Mouse (Mus musculus): ENCODE results near the gene Cyth4.

The Cyth4 gene

GRCm38 (mm10) chr15:78614536-78614935 lies 17.7 kb downstream of the Cyth4 start:
- no peak for DNase-seq (ENCODE audit: low read depth, low spot score)

- DNase-seq (ENCODE audit: low read depth, low spot score): no peak
Observed at GRCm38 (mm10) chr15:78616973-78617372, 20.1 kb downstream of the Cyth4 start.

- peak; percentile 79 for DNase-seq (ENCODE audit: low read depth, low spot score)
Observed at GRCm38 (mm10) chr15:78623426-78623825, 26.6 kb downstream of the Cyth4 start.

GRCm38 (mm10) chr15:78624431-78624950 lies 27.6 kb downstream of the Cyth4 start:
- DNase-seq (ENCODE audit: low read depth, low spot score): no peak

GRCm38 (mm10) chr15:78624961-78625360 lies 28.1 kb downstream of the Cyth4 start:
- DNase-seq (ENCODE audit: low read depth, low spot score): no peak

GRCm38 (mm10) chr15:78626285-78626684 lies 29.4 kb downstream of the Cyth4 start:
- DNase-seq (ENCODE audit: low read depth, low spot score): no peak

- DNase-seq (ENCODE audit: low read depth, low spot score): no peak
Observed at GRCm38 (mm10) chr15:78632387-78632786, 35.5 kb downstream of the Cyth4 start.

GRCm38 (mm10) chr15:78633413-78633812 lies 36.6 kb downstream of the Cyth4 start:
- no peak for DNase-seq (ENCODE audit: low read depth, low spot score)

GRCm38 (mm10) chr15:78634095-78634737 lies 37.4 kb downstream of the Cyth4 start:
- DNase-seq (ENCODE audit: low read depth, low spot score): peak; percentile 72

- DNase-seq (ENCODE audit: low read depth, low spot score): no peak
Observed at GRCm38 (mm10) chr15:78635231-78635630, 38.4 kb downstream of the Cyth4 start.

- DNase-seq (ENCODE audit: low read depth, low spot score): no peak
Observed at GRCm38 (mm10) chr15:78643633-78644032, 46.8 kb downstream of the Cyth4 start.

GRCm38 (mm10) chr15:78644606-78645005 lies 47.8 kb downstream of the Cyth4 start:
- no peak for DNase-seq (ENCODE audit: low read depth, low spot score)

- no peak for DNase-seq (ENCODE audit: low read depth, low spot score)
Observed at GRCm38 (mm10) chr15:78647746-78648145, 50.9 kb downstream of the Cyth4 start.

GRCm38 (mm10) chr15:78651169-78651568 lies 54.3 kb downstream of the Cyth4 start:
- DNase-seq (ENCODE audit: low read depth, low spot score): no peak

GRCm38 (mm10) chr15:78664268-78664667 lies 67.4 kb downstream of the Cyth4 start:
- no peak for DNase-seq (ENCODE audit: low read depth, low spot score)

GRCm38 (mm10) chr15:78669221-78669871 lies 72.5 kb downstream of the Cyth4 start:
- DNase-seq (ENCODE audit: low read depth, low spot score): no peak

- no peak for DNase-seq (ENCODE audit: low read depth, low spot score)
Observed at GRCm38 (mm10) chr15:78670341-78670740, 73.5 kb downstream of the Cyth4 start.
